Mouse (Mus musculus) small intestine, adult 2 months (tissue): ENCODE measurements at regions not wholly inside any gene's neighbourhood (a gene's known extent, or its start where the extent isn't known, plus 50 kb on each side); places are given as distances from the start of the nearest gene placed in this dataset.

Experiments used
- CTCF ChIP-seq: fragments of 200-500 bp; IDR thresholded peaks from 2 replicates; pipeline ENCODE4 v1.5.1; 2012; ENCODE audit warnings: low read depth, mild to moderate bottlenecking, control low read depth, inconsistent platforms, low read length, moderate library complexity, mixed read lengths; ENCODE audit not compliant: insufficient replicate concordance, insufficient read length; ENCODE audit errors: extremely low read depth
- POLR2A ChIP-seq: fragments of 200-500 bp; IDR thresholded peaks from 2 replicates; pipeline ENCODE4 v1.6.1; 2012; ENCODE audit warnings: low read depth, mild to moderate bottlenecking, control low read depth, inconsistent platforms, low read length, moderate library complexity

- TF ChIP-seq CTCF (no peak), POLR2A (no peak)
Observed at GRCm38 (mm10) chr2:71626404-71626803, 79.8 kb upstream of the Dlx2 start.
